Mouse (Mus musculus): ENCODE data around the gene Iba57.

Iba57 gene

DNA sequence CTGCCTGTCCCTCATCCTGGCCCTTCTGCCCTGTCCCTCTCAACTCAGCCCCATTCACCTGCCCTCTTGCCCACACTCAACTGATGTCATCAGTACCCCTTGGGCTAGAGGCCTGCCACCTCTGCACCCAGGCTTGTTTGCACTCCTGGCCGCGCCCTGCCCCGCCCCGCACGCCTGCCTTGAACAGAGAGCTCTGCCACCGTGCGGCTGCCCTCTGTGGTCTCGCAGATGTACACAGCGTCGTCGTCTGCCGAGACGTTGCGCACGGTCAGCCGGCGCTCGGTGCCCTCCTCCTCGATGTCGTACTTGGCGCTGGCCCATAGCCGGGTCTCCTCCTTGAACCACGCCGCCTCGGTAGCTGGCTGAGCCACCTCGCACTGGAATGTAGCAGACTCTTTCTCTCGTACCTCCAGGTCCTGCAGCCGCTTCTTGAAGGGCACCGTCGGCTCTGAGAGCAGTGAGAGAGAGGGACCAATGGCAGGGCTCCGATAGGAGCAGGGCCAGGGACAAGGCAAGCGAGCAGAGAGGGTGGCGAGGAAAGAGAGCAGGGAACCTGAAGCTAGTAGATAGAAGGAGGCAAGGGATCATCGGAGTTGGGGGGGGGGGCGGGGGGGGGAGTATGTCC, 29.1 kb downstream of the Iba57 start:
- DNase-seq (ENCODE audit: low spot score), result no peak

GRCm38 (mm10) chr11:59132065-59132464, 31.5 kb downstream of the Iba57 start:
- DNase-seq (ENCODE audit: low spot score), result no peak

- DNase-seq (ENCODE audit: low spot score), result no peak
These were observed 32.1 kb downstream of the Iba57 start for GRCm38 (mm10) chr11:59131348-59131919.

GRCm38 (mm10) chr11:59130782-59131181, 32.8 kb downstream of the Iba57 start:
- no peak for DNase-seq (ENCODE audit: low spot score)

- DNase-seq (ENCODE audit: low spot score), result no peak
These were observed 57.6 kb downstream of the Iba57 start for GRCm38 (mm10) chr11:59105945-59106344.

Measured in T-cell, adult 2 months (primary cell).